31 mouse cellular contexts compared by ENCODE assay signal in genomic region chr4:43535628-43536027, GRCm38 (mm10). TPM values are rescaled to one million over a fixed set of nuclear protein-coding genes. Genes with fewer than 3 reads are reported as not detected.
"Had no signal": no experiment of that assay in that cellular context is flagged by ENCODE, and none has a peak within 500 bp of the region (broad histone marks: within the 10 kb centered on the region; RNA-seq: fewer than 3 reads in every experiment).

No protein-coding gene starts in this region.

- H3K4me1 ChIP-seq: limb, embryonic 10.5 days; limb, embryonic 12.5 days; limb, embryonic 13.5 days; limb, embryonic 15.5 days; liver, embryonic 12.5 days; lung, embryonic 15.5 days; midbrain, embryonic 10.5 days; midbrain, embryonic 12.5 days; midbrain, embryonic 13.5 days; midbrain, embryonic 15.5 days; neural tube, embryonic 12.5 days; neural tube, embryonic 13.5 days had no signal

- ATAC-seq: liver, embryonic 12.5 days; liver, postnatal 0 days; lung, postnatal 0 days; midbrain, embryonic 13.5 days; midbrain, embryonic 15.5 days; midbrain, embryonic 16.5 days had no signal

- H3K27me3 ChIP-seq: limb, embryonic 12.5 days; limb, embryonic 13.5 days; limb, embryonic 15.5 days; liver, embryonic 12.5 days; liver, embryonic 13.5 days; liver, embryonic 15.5 days; lung, embryonic 15.5 days; midbrain, embryonic 12.5 days; midbrain, embryonic 13.5 days; midbrain, embryonic 15.5 days; neural tube, embryonic 12.5 days; neural tube, embryonic 13.5 days had no signal

- H3K9me3 ChIP-seq: limb, embryonic 10.5 days; limb, embryonic 12.5 days; limb, embryonic 13.5 days; limb, embryonic 15.5 days; liver, embryonic 12.5 days; liver, embryonic 13.5 days; liver, embryonic 15.5 days; lung, embryonic 15.5 days; midbrain, embryonic 10.5 days; midbrain, embryonic 12.5 days; midbrain, embryonic 13.5 days; midbrain, embryonic 15.5 days; neural tube, embryonic 12.5 days; neural tube, embryonic 13.5 days had no signal

- H3K27ac ChIP-seq: limb, embryonic 10.5 days; limb, embryonic 12.5 days; limb, embryonic 13.5 days; limb, embryonic 15.5 days; liver, embryonic 12.5 days; liver, embryonic 13.5 days; liver, embryonic 14.5 days; liver, embryonic 15.5 days; lung, embryonic 15.5 days; macrophage; midbrain, embryonic 10.5 days; midbrain, embryonic 12.5 days; midbrain, embryonic 13.5 days; midbrain, embryonic 15.5 days; neural tube, embryonic 12.5 days; neural tube, embryonic 13.5 days had no signal

- H3K4me3 ChIP-seq: limb, embryonic 10.5 days; limb, embryonic 12.5 days; limb, embryonic 13.5 days; limb, embryonic 15.5 days; liver, embryonic 12.5 days; liver, embryonic 13.5 days; liver, embryonic 15.5 days; lung, embryonic 15.5 days; midbrain, embryonic 10.5 days; midbrain, embryonic 12.5 days; midbrain, embryonic 13.5 days; midbrain, embryonic 15.5 days; myocyte; neural tube, embryonic 12.5 days; neural tube, embryonic 13.5 days had no signal

- DNase-seq: left cerebral cortex, postnatal 4 days; liver; liver, embryonic 13.5 days; liver, postnatal 0 days; lung, adult 18-20 months; lung, adult 2 months; lung, embryonic 14.5 days; lung, postnatal 10 days; lung, postnatal 14 days; lung, postnatal 36 days; lung, postnatal 4 days; midbrain, embryonic 14.5 days had no signal

RNA-seq across cellular contexts. Expression of gene Tpm2, which starts 12.1 kb away (rescaled TPM):
- total RNA-seq: monocyte, adult 5-6 weeks had no signal

RNA-seq across cellular contexts. Expression of gene Car9, which starts 28.9 kb away (rescaled TPM):
- polyA plus RNA-seq: midbrain, embryonic 14.5 days had no signal
